Mouse (Mus musculus) heart, embryonic 14.5 days (tissue): Measurements from ENCODE around the gene Fmnl1. TPM values are rescaled to one million over a fixed set of nuclear protein-coding genes. Genes with fewer than 3 reads are reported as not detected.

ENCODE experiments used
- ATAC-seq: fragments of 200-750 bp; cut with Nextera tagmentation; 2 replicates; pipeline ENCODE4 v1.8.0; 2017; ENCODE audit warnings: low read depth, moderate TSS enrichment; ENCODE audit not compliant: insufficient number of reproducible peaks, insufficient read depth, low FRiP score
- H3K27ac ChIP-seq, 2 experiments: fragments of 200-500 bp in 1 of 2; fragments of 300-500 bp in 1 of 2; sonication (generic) in 1 of 2; replicated peaks in 1 of 2; 2 replicates each; pipeline ENCODE4 v1.5.1; 2012 to 2014; ENCODE audit warnings: low read depth in 2 of 2, low read length in 2 of 2, control low read depth in 1 of 2, mild to moderate bottlenecking in 1 of 2, mixed read lengths in 1 of 2; ENCODE audit not compliant: control insufficient read depth in 1 of 2, insufficient read depth in 1 of 2
- H3K27me3 ChIP-seq: fragments of 300-500 bp; sonication (generic); 2 replicates; pipeline ENCODE4 v1.6.1; 2014; ENCODE audit warnings: mild to moderate bottlenecking, low read length, control low read depth; ENCODE audit not compliant: control insufficient read depth, insufficient read depth
- H3K36me3 ChIP-seq: fragments of 300-500 bp; sonication (generic); 2 replicates; pipeline ENCODE4 v1.6.1; 2014; ENCODE audit warnings: mild to moderate bottlenecking, control low read depth, low read length, mixed read lengths; ENCODE audit not compliant: control insufficient read depth, insufficient read depth
- H3K4me1 ChIP-seq, 2 experiments: fragments of 200-500 bp in 1 of 2; fragments of 300-500 bp in 1 of 2; sonication (generic) in 1 of 2; 2 replicates each; pipeline ENCODE4 v1.6.1; 2012 to 2014; ENCODE audit warnings: low read length in 2 of 2, control low read depth in 1 of 2, mixed read lengths in 1 of 2; ENCODE audit not compliant: control insufficient read depth in 2 of 2, insufficient read depth in 2 of 2
- H3K4me2 ChIP-seq: fragments of 300-500 bp; sonication (generic); 2 replicates; pipeline ENCODE4 v1.6.1; 2014; ENCODE audit warnings: mild to moderate bottlenecking, low read length
- H3K4me3 ChIP-seq, 2 experiments: fragments of 200-500 bp in 1 of 2; fragments of 300-500 bp in 1 of 2; sonication (generic) in 1 of 2; 2 replicates each; pipeline ENCODE4 v1.5.1; 2012 to 2014; ENCODE audit warnings: low read length in 2 of 2, mild to moderate bottlenecking in 2 of 2, control low read depth in 1 of 2, low read depth in 1 of 2, moderate library complexity in 1 of 2; ENCODE audit not compliant: control insufficient read depth in 1 of 2, insufficient read depth in 1 of 2
- H3K9ac ChIP-seq: fragments of 300-500 bp; sonication (generic); 2 replicates; pipeline ENCODE4 v1.6.1; 2014; ENCODE audit warnings: mild to moderate bottlenecking, low read length
- H3K9me3 ChIP-seq: fragments of 300-500 bp; sonication (generic); 2 replicates; pipeline ENCODE4 v1.6.1; 2016; ENCODE audit warnings: low read length, control low read depth; ENCODE audit not compliant: control insufficient read depth
- WGBS: fragments of 180-500 bp; shearing (Covaris S2); extraction: QIAGEN DNeasy Blood & Tissue Kit; methylation state at CpG from one replicate; pipeline ENCODE4 v1.1.7; 2014; 5-methylcytosine and 5-hydroxymethylcytosine counted together
- polyA plus RNA-seq: library from polyadenylated mRNA; unstranded; fragments of >200 nt; fragmentation: Nextera tagmentation; extraction: Ambion mirVana; gene quantifications from 2 replicates; pipeline ENCODE4 v1.2.1, GENCODE M21; 2014

Gene Fmnl1
- polyA plus RNA-seq, 1 experiment from 2014 or later, result 2.9 TPM

GRCm38 (mm10) chr11:103192956-103193824 is 22.3 kb downstream of the Fmnl1 start:
- 8% methylated on average over 42 of the region's 44 CpGs for WGBS
- Histone ChIP-seq H3K36me3 (no peaks in the 10 kb centered on the region), H3K27ac (no peak overlapping the region), H3K9ac (no peak overlapping the region), H3K27me3 (peaks cover 83% of the 10 kb centered on the region), H3K9me3 (no peaks in the 10 kb centered on the region), H3K4me2 (peak overlapping the region; percentile 60), H3K4me1 (peaks cover 0 to 3% of the 10 kb centered on the region in 2 experiments; a peak in 1 of 4 replicates), H3K4me3 (peak overlapping the region; percentile 25 to 29; a peak in 3 of 4 replicates)
- ATAC-seq, result no peak

- no peak for ATAC-seq
- Histone ChIP-seq H3K27ac (no peak overlapping the region), H3K36me3 (no peaks in the 10 kb centered on the region), H3K4me3 (no peak overlapping the region), H3K4me2 (no peak overlapping the region), H3K27me3 (peaks cover 89% of the 10 kb centered on the region), H3K4me1 (peaks cover 0 to 3% of the 10 kb centered on the region in 2 experiments; a peak in 3 of 4 replicates), H3K9ac (no peak overlapping the region), H3K9me3 (no peaks in the 10 kb centered on the region)
- WGBS, result 36% methylated on average over 9 of the region's 9 CpGs
Observed at GRCm38 (mm10) chr11:103193825-103194168, 22.9 kb downstream of the Fmnl1 start.

GRCm38 (mm10) chr11:103195236-103195635 is 24.3 kb downstream of the Fmnl1 start:
- 82% methylated on average over 18 of the region's 18 CpGs for WGBS

GRCm38 (mm10) chr11:103195656-103196055 is 24.7 kb downstream of the Fmnl1 start:
- H3K36me3 ChIP-seq, result no peaks in the 10 kb centered on the region
- H3K4me3 ChIP-seq, result no peak overlapping the region
- H3K4me2 ChIP-seq, result no peak overlapping the region
- 81% methylated on average over 5 of the region's 5 CpGs for WGBS
- no peak overlapping the region for H3K9ac ChIP-seq
- no peaks in the 10 kb centered on the region for H3K9me3 ChIP-seq
- peaks cover 99% of the 10 kb centered on the region for H3K27me3 ChIP-seq
- H3K4me1 ChIP-seq, result peaks cover 4 to 13% of the 10 kb centered on the region in 2 experiments; a peak in 3 of 4 replicates
- ATAC-seq, result no peak
- no peak overlapping the region for H3K27ac ChIP-seq

More at GRCm38 (mm10) chr11:103195236-103195635, 24.3 kb downstream of the Fmnl1 start:
- Histone ChIP-seq H3K27ac (no peak overlapping the region), H3K9ac (no peak overlapping the region), H3K27me3 (peaks cover 99% of the 10 kb centered on the region), H3K9me3 (no peaks in the 10 kb centered on the region), H3K36me3 (no peaks in the 10 kb centered on the region), H3K4me3 (no peak overlapping the region), H3K4me2 (no peak overlapping the region), H3K4me1 (peaks cover 4 to 13% of the 10 kb centered on the region in 2 experiments; a peak in 3 of 4 replicates)
- ATAC-seq, result no peak

- 68% methylated on average over 4 of the region's 4 CpGs for WGBS
- no peak overlapping the region for H3K4me3 ChIP-seq
- H3K36me3 ChIP-seq, result no peaks in the 10 kb centered on the region
- H3K27me3 ChIP-seq, result peaks cover 86% of the 10 kb centered on the region
- no peak overlapping the region for H3K4me2 ChIP-seq
- no peaks in the 10 kb centered on the region for H3K9me3 ChIP-seq
- H3K4me1 ChIP-seq, result peaks cover 8 to 27% of the 10 kb centered on the region in 2 experiments
- H3K9ac ChIP-seq, result no peak overlapping the region
- no peak overlapping the region for H3K27ac ChIP-seq
- ATAC-seq, result no peak
Observed at GRCm38 (mm10) chr11:103197340-103197739, 26.4 kb downstream of the Fmnl1 start.

- no peak overlapping the region for H3K4me3 ChIP-seq
- 10% methylated on average over 16 of the region's 16 CpGs for WGBS
- peaks cover 8 to 26% of the 10 kb centered on the region in 2 experiments for H3K4me1 ChIP-seq
- H3K9ac ChIP-seq, result no peak overlapping the region
- H3K27me3 ChIP-seq, result peaks cover 76% of the 10 kb centered on the region
- no peak for ATAC-seq
- H3K9me3 ChIP-seq, result no peaks in the 10 kb centered on the region
- no peak overlapping the region for H3K27ac ChIP-seq
- no peaks in the 10 kb centered on the region for H3K36me3 ChIP-seq
- H3K4me2 ChIP-seq, result peak overlapping the region; percentile 82
Observed at GRCm38 (mm10) chr11:103198339-103198738, 27.4 kb downstream of the Fmnl1 start.

GRCm38 (mm10) chr11:103198911-103199803 is 28.2 kb downstream of the Fmnl1 start:
- H3K9ac ChIP-seq, result peak overlapping the region; percentile 49; the same call in 1 of the 2 replicates
- 2% methylated on average over 56 of the region's 59 CpGs for WGBS
- no peak for ATAC-seq
- no peaks in the 10 kb centered on the region for H3K9me3 ChIP-seq
- peak overlapping the region; percentile 27 to 41 for H3K4me3 ChIP-seq
- peaks cover 8 to 26% of the 10 kb centered on the region in 2 experiments for H3K4me1 ChIP-seq
- H3K27me3 ChIP-seq, result peaks cover 67% of the 10 kb centered on the region
- no peak overlapping the region for H3K27ac ChIP-seq
- peak overlapping the region; percentile 82 for H3K4me2 ChIP-seq
- H3K36me3 ChIP-seq, result no peaks in the 10 kb centered on the region
